In genomic region chr7:74485669-74486068, GRCm38 (mm10) we compare ENCODE assay signal across 25 mouse cellular contexts.
DNase-seq lines count a peak whose midpoint lies in the region; ATAC-seq and TF ChIP-seq lines count a peak whose summit lies in the region.
"Had no signal": no experiment of that assay in that cellular context is flagged by ENCODE, and none has a peak within 500 bp of the region (broad histone marks: within the 10 kb centered on the region; RNA-seq: fewer than 3 reads in every experiment).

No protein-coding gene starts in this region.

- H3K27me3 ChIP-seq in forebrain, embryonic 11.5 days (ENCODE audit: control insufficient read depth, insufficient read depth, low read length) = no peaks in the 10 kb centered on the region
- H3K27me3 ChIP-seq in forebrain, embryonic 10.5 days (ENCODE audit: poor library complexity, severe bottlenecking) = no peaks in the 10 kb centered on the region
- H3K27me3 ChIP-seq in kidney, adult 2 months (replicated peaks; ENCODE audit: control insufficient read depth, insufficient read depth, low read length) = no peaks in the 10 kb centered on the region
- H3K27me3 ChIP-seq: embryonic facial prominence, embryonic 12.5 days; embryonic facial prominence, embryonic 15.5 days; heart, embryonic 12.5 days; heart, embryonic 15.5 days; hindbrain, embryonic 13.5 days had no signal

- H3K9me3 ChIP-seq in forebrain, embryonic 11.5 days (ENCODE audit: control insufficient read depth, low read length) = no peaks in the 10 kb centered on the region
- no peaks in the 10 kb centered on the region for H3K9me3 ChIP-seq in forebrain, embryonic 10.5 days
- H3K9me3 ChIP-seq: embryonic facial prominence, embryonic 12.5 days; embryonic facial prominence, embryonic 15.5 days; forebrain, embryonic 13.5 days; heart, embryonic 12.5 days; heart, embryonic 15.5 days; hindbrain, embryonic 10.5 days; hindbrain, embryonic 13.5 days had no signal

- H3K27ac ChIP-seq in forebrain, embryonic 11.5 days (ENCODE audit: low read depth, low read length) = no peak overlapping the region
- no peak overlapping the region for H3K27ac ChIP-seq in forebrain, embryonic 10.5 days
- no peak overlapping the region for H3K27ac ChIP-seq in kidney, adult 2 months (ENCODE audit: insufficient read depth, low read depth, low read length)
- H3K27ac ChIP-seq: embryonic facial prominence, embryonic 12.5 days; embryonic facial prominence, embryonic 15.5 days; forebrain, embryonic 13.5 days; heart, embryonic 15.5 days; hindbrain, embryonic 10.5 days; hindbrain, embryonic 13.5 days had no signal

- no peak overlapping the region for H3K4me2 ChIP-seq in forebrain, embryonic 11.5 days (ENCODE audit: low read depth, low read length, severe bottlenecking)
- H3K4me2 ChIP-seq: embryonic facial prominence, embryonic 12.5 days; embryonic facial prominence, embryonic 15.5 days; forebrain, embryonic 13.5 days; heart, embryonic 12.5 days; heart, embryonic 15.5 days; hindbrain, embryonic 13.5 days had no signal

- TF ChIP-seq CTCF in kidney, adult 2 months (conservative IDR thresholded peaks at IDR 0.05; ENCODE audit: insufficient read depth, insufficient read length, low read depth, low read length) = no peak

- 85% methylated on average over 2 of the region's 2 CpGs for WGBS in forebrain, embryonic 11.5 days
- 87% methylated on average over 2 of the region's 2 CpGs for WGBS in forebrain, embryonic 10.5 days
- WGBS in kidney, adult 2 months = 98% methylated on average over 2 of the region's 2 CpGs

- no peaks in the 10 kb centered on the region for H3K4me1 ChIP-seq in forebrain, embryonic 11.5 days (replicated peaks; ENCODE audit: control insufficient read depth, insufficient read depth, low read length)
- peaks cover 3% of the 10 kb centered on the region; the same call in 1 of the 2 replicates for H3K4me1 ChIP-seq in forebrain, embryonic 10.5 days
- H3K4me1 ChIP-seq in kidney, adult 2 months (ENCODE audit: control insufficient read depth, insufficient read depth, low read length) = peaks cover 9% of the 10 kb centered on the region; the same call in 1 of the 2 replicates
- H3K4me1 ChIP-seq: forebrain, embryonic 13.5 days; heart, embryonic 15.5 days had no signal

- H3K36me3 ChIP-seq in forebrain, embryonic 11.5 days (ENCODE audit: control insufficient read depth, insufficient read depth, low read length) = no peaks in the 10 kb centered on the region
- no peaks in the 10 kb centered on the region for H3K36me3 ChIP-seq in forebrain, embryonic 10.5 days (replicated peaks)
- no peaks in the 10 kb centered on the region for H3K36me3 ChIP-seq in kidney, adult 2 months (ENCODE audit: control insufficient read depth, insufficient read depth, low read length)
- H3K36me3 ChIP-seq: embryonic facial prominence, embryonic 12.5 days; embryonic facial prominence, embryonic 15.5 days; heart, embryonic 12.5 days; heart, embryonic 15.5 days; hindbrain, embryonic 10.5 days; hindbrain, embryonic 13.5 days had no signal

- H3K4me3 ChIP-seq in forebrain, embryonic 11.5 days (ENCODE audit: low read depth, low read length) = no peak overlapping the region
- H3K4me3 ChIP-seq in forebrain, embryonic 10.5 days = no peak overlapping the region
- no peak overlapping the region for H3K4me3 ChIP-seq in kidney, adult 2 months (ENCODE audit: insufficient read depth, low read depth, low read length)
- H3K4me3 ChIP-seq: embryonic facial prominence, embryonic 12.5 days; embryonic facial prominence, embryonic 15.5 days; forebrain, embryonic 13.5 days; heart, embryonic 12.5 days; heart, embryonic 15.5 days; hindbrain, embryonic 10.5 days; hindbrain, embryonic 13.5 days had no signal

- ATAC-seq in forebrain, embryonic 11.5 days (replicated peaks; ENCODE audit: low FRiP score) = no peak
- ATAC-seq in activated CD4-positive, CD25-positive, alpha-beta regulatory T cell, adult 4 months = peak; percentile 8
- ATAC-seq in inflammation-experienced regulatory T-cells, adult 6 months = peak; percentile 5
- ATAC-seq: forebrain, embryonic 13.5 days; forebrain, embryonic 16.5 days; hindbrain, embryonic 16.5 days had no signal

- no peak overlapping the region for H3K9ac ChIP-seq in forebrain, embryonic 11.5 days (ENCODE audit: low read length)
- H3K9ac ChIP-seq: embryonic facial prominence, embryonic 12.5 days; embryonic facial prominence, embryonic 15.5 days; forebrain, embryonic 13.5 days; heart, embryonic 12.5 days; heart, embryonic 15.5 days; hindbrain, embryonic 13.5 days had no signal

- DNase-seq in forebrain, embryonic 11.5 days (ENCODE audit: low spot score) = peak; percentile 7
- DNase-seq in forebrain, embryonic 10.5 days (ENCODE audit: extremely low spot score, low spot score) = no peak
- DNase-seq in kidney, adult 2 months = no peak
- DNase-seq in kidney, adult 18-20 months = no peak
- no peak for DNase-seq in cerebellum, postnatal 36 days
- DNase-seq: adrenal gland, adult 8-10 months; adrenal gland, postnatal 25 days; cerebellum, adult 11-12 months; cerebellum, adult 8-10 months; cerebellum, postnatal 10 days; gastrocnemius, postnatal 14 days; heart, adult 18-20 months; heart, postnatal 10 days; heart, postnatal 36 days had no signal

- TF ChIP-seq POLR2A in kidney, adult 2 months (IDR thresholded peaks at IDR 0.05; ENCODE audit: low read depth, low read length) = no peak
